Mouse (Mus musculus) myocyte (in vitro differentiated cells): ENCODE results near the gene Lta. TPM values are rescaled to one million over a fixed set of nuclear protein-coding genes. Genes with fewer than 3 reads are reported as not detected.

Experiments used
- H3K27me3 ChIP-seq: one replicate; pipeline ENCODE4 v1.6.1; 2011; ENCODE audit not compliant: control insufficient read depth, insufficient read depth, insufficient read length
- H3K36me3 ChIP-seq: one replicate; pipeline ENCODE4 v1.6.1; 2011; ENCODE audit not compliant: control insufficient read depth, insufficient read depth
- H3K4me2 ChIP-seq: one replicate; pipeline ENCODE4 v1.6.1; 2011; ENCODE audit warnings: low read depth, control low read depth
- H3K4me3 ChIP-seq: one replicate; pipeline ENCODE4 v1.5.1; 2011; ENCODE audit warnings: mild to moderate bottlenecking, control low read depth, moderate library complexity
- H3K79me2 ChIP-seq: one replicate; pipeline ENCODE4 v1.6.1; 2011; ENCODE audit not compliant: control insufficient read depth, insufficient read depth
- H3ac ChIP-seq: one replicate; pipeline ENCODE4 v1.6.1; 2011; ENCODE audit not compliant: control insufficient read depth, insufficient read length
- CEBPB ChIP-seq: IDR thresholded peaks from 2 replicates; pipeline ENCODE4 v1.6.1; 2011; ENCODE audit warnings: mild to moderate bottlenecking, moderate library complexity; ENCODE audit not compliant: poor library complexity, insufficient read depth, severe bottlenecking
- E2F4 ChIP-seq: IDR thresholded peaks from one replicate; pipeline ENCODE4 v1.6.1; 2011; ENCODE audit warnings: mild to moderate bottlenecking, control low read depth, moderate library complexity; ENCODE audit not compliant: insufficient read depth
- MAX ChIP-seq: IDR thresholded peaks from one replicate; pipeline ENCODE4 v1.6.1; 2011; ENCODE audit warnings: low read depth, mild to moderate bottlenecking, control low read depth
- MYOD1 ChIP-seq, 3 experiments: IDR thresholded peaks; one replicate each; pipeline ENCODE4 v1.6.1; 2011; ENCODE audit warnings: control low read depth in 2 of 3, low read depth in 2 of 3, mild to moderate bottlenecking in 2 of 3, moderate library complexity in 1 of 3; ENCODE audit not compliant: insufficient read length in 2 of 3, control insufficient read depth in 1 of 3
- MYOG ChIP-seq, 3 experiments: IDR thresholded peaks; one replicate each; pipeline ENCODE4 v1.6.1; 2011; ENCODE audit warnings: control low read depth in 2 of 3, low read depth in 2 of 3, mild to moderate bottlenecking in 2 of 3; ENCODE audit not compliant: insufficient read length in 2 of 3, control insufficient read depth in 1 of 3, insufficient read depth in 1 of 3
- POLR2A ChIP-seq: IDR thresholded peaks from one replicate; pipeline ENCODE4 v1.6.1; 2011; ENCODE audit warnings: low read depth, mild to moderate bottlenecking, control low read depth, moderate library complexity; ENCODE audit not compliant: insufficient read length
- POLR2AphosphoS2 ChIP-seq: IDR thresholded peaks from one replicate; pipeline ENCODE4 v1.6.1; 2011; ENCODE audit warnings: low read depth, control low read depth; ENCODE audit not compliant: insufficient read length
- REST ChIP-seq: IDR thresholded peaks from one replicate; pipeline ENCODE4 v1.6.1; 2011; ENCODE audit warnings: mild to moderate bottlenecking, control low read depth, moderate library complexity; ENCODE audit not compliant: insufficient read depth, insufficient read length
- SRF ChIP-seq: IDR thresholded peaks from one replicate; pipeline ENCODE4 v1.6.1; 2011; ENCODE audit warnings: low read depth; ENCODE audit not compliant: control insufficient read depth, insufficient read length
- TCF12 ChIP-seq: IDR thresholded peaks from one replicate; pipeline ENCODE4 v1.6.1; 2011; ENCODE audit warnings: mild to moderate bottlenecking, control low read depth; ENCODE audit not compliant: poor library complexity, insufficient read depth, severe bottlenecking
- TCF3 ChIP-seq: IDR thresholded peaks from one replicate; pipeline ENCODE4 v1.6.1; 2011; ENCODE audit warnings: low read depth, control low read depth; ENCODE audit not compliant: insufficient read length
- USF1 ChIP-seq: IDR thresholded peaks from one replicate; pipeline ENCODE4 v1.6.1; 2011; ENCODE audit warnings: low read depth, mild to moderate bottlenecking, control low read depth, moderate library complexity
- polyA plus RNA-seq: library from polyadenylated mRNA; unstranded; fragments of >200 nt; fragmentation: generic; extraction: Trizol; gene quantifications from one replicate; pipeline ENCODE4 v1.2.1, GENCODE M21; 2012; ENCODE audit warnings: missing spikeins

Gene Lta
- polyA plus RNA-seq, 1 experiment, result 0.26 TPM

DNA sequence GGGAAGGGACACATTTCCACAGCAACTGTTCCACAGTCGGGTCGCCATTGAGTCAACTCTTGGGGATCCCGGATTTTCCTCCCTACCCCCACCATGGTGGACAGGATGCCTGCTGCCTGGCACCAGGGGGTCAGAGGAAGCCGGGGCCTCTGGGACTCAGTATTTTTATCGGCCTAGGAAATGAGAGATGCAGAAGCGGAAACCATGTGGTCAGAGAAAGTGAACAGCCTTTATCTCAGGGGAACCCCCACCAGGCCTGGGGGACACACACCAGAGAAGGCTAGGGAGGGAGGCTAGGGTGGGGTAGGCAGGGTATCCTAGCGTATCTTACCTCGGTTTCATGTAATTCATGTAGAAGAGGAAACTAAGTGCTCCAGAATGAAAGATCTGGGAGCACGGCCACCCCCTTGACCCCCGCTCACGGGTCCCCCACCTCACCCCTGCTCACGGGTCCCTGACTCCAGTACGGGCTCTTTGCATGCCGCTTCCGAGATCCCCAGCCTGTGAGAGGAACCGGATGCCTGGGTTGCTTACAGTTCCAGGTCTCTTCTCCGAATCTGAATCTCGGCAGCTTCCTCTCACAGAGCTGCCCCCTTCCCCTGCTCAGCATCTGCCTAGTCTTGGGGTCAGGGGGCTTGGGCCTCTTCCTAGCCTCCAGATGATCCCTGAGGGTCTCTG, 13.5 kb upstream of the Lta start:
- H3K27me3 ChIP-seq, result no peaks in the 10 kb centered on the region
- no peaks in the 10 kb centered on the region for H3K79me2 ChIP-seq
- no peak overlapping the region for H3ac ChIP-seq
- no peak for TF ChIP-seq TCF3
- no peak for TF ChIP-seq MYOD1 (IDR thresholded peaks at IDR 0.05; ENCODE audit: control insufficient read depth in 1 of 3, insufficient read length in 2 of 3, low read depth in 2 of 3)
- no peak for TF ChIP-seq MAX
- TF ChIP-seq TCF12, result no peak
- TF ChIP-seq POLR2AphosphoS2, result no peak
- TF ChIP-seq POLR2A, result no peak
- TF ChIP-seq CEBPB, result no peak
- TF ChIP-seq MYOG (IDR thresholded peaks at IDR 0.05; ENCODE audit: control insufficient read depth in 1 of 3, insufficient read depth in 1 of 3, insufficient read length in 2 of 3, low read depth in 2 of 3), result no peak
- H3K4me2 ChIP-seq, result no peak overlapping the region
- peaks cover 5% of the 10 kb centered on the region for H3K36me3 ChIP-seq
- H3K4me3 ChIP-seq, result no peak overlapping the region

DNA sequence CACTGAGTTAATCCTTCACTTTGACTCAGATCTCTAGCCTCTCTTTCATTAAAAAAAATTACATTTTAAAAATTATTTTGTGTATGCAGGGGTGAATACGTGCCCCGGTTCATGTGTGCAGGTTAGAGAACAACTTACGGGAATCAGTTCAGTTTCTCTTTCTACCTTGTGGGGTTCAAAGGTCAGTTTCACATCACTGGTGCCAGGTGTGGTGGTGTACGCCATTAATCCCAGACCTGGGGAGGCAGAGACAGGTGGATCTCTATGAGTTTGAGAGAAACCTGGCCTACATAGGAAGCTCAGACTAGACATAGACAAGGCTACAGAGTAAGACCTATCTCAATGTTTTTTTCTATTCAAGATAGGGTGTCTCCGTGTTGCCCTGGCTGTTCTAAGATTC, 7.9 kb upstream of the Lta start:
- no peaks in the 10 kb centered on the region for H3K27me3 ChIP-seq
- H3K4me2 ChIP-seq, result no peak overlapping the region
- no peak overlapping the region for H3ac ChIP-seq
- no peak overlapping the region for H3K4me3 ChIP-seq
- no peaks in the 10 kb centered on the region for H3K36me3 ChIP-seq
- H3K79me2 ChIP-seq, result no peaks in the 10 kb centered on the region
- no peak for TF ChIP-seq MYOG (IDR thresholded peaks at IDR 0.05; ENCODE audit: control insufficient read depth in 1 of 3, insufficient read depth in 1 of 3, insufficient read length in 2 of 3, low read depth in 2 of 3)
- no peak for TF ChIP-seq TCF3
- TF ChIP-seq MAX, result no peak
- no peak for TF ChIP-seq POLR2AphosphoS2
- TF ChIP-seq MYOD1 (IDR thresholded peaks at IDR 0.05; ENCODE audit: control insufficient read depth in 1 of 3, insufficient read length in 2 of 3, low read depth in 2 of 3), result no peak
- TF ChIP-seq CEBPB, result no peak

DNA sequence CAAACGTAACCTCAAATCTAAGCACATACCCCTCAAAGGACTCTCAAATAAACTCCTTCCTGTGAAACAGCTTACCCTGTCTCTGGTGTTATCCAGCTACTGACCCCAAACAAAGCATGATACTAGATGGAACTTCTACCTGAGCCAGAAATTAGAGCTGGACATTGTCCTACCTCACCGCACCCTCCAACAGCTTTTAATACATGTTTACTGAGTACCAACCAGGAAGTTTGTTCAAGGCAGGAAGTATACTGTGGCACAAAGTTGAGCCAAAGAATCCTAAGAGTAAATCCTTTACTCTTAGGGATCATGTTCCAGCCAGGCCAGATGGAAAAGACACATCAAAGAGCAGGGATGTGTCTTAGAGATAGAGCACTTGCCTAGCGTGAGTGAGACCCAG, 5.4 kb upstream of the Lta start:
- TF ChIP-seq POLR2A (no peak), MAX (no peak)
- H3K4me3 ChIP-seq, result no peak overlapping the region
- no peaks in the 10 kb centered on the region for H3K36me3 ChIP-seq
- H3ac ChIP-seq, result no peak overlapping the region
- no peak overlapping the region for H3K4me2 ChIP-seq
- no peaks in the 10 kb centered on the region for H3K27me3 ChIP-seq
- no peaks in the 10 kb centered on the region for H3K79me2 ChIP-seq

GRCm38 (mm10) chr17:35209785-35210535, 4.8 kb upstream of the Lta start:
- no peak overlapping the region for H3ac ChIP-seq
- H3K27me3 ChIP-seq, result no peaks in the 10 kb centered on the region
- no peaks in the 10 kb centered on the region for H3K79me2 ChIP-seq
- H3K4me3 ChIP-seq, result no peak overlapping the region
- no peaks in the 10 kb centered on the region for H3K36me3 ChIP-seq
- TF ChIP-seq POLR2A, result no peak
- TF ChIP-seq E2F4, result no peak
- no peak for TF ChIP-seq TCF3
- TF ChIP-seq MYOG (IDR thresholded peaks at IDR 0.05; ENCODE audit: control insufficient read depth in 1 of 3, insufficient read depth in 1 of 3, insufficient read length in 2 of 3, low read depth in 2 of 3), result no peak
- TF ChIP-seq SRF, result no peak
- no peak for TF ChIP-seq CEBPB
- TF ChIP-seq POLR2AphosphoS2, result no peak
- TF ChIP-seq MAX, result no peak
- TF ChIP-seq TCF12, result no peak
- H3K4me2 ChIP-seq, result no peak overlapping the region

DNA sequence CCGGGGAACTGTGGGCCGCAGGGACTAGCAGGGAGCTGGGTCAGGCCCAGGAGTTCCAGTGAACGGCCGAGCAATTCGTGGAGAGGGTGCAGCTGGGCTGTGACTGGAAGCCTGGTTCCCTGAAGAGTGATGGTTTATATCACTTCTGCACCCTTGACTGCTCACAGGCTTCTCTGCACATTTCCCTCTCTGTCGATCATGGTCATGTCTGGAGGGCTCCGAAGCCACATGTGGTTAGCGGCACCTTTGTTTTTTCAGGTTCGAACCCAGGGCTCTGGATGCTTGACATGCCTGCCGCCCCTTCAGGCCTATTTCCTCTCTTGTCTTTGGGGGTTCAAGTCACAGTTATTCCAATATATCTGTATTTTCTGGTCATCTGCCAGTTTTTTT, 224 bp upstream of the Lta start:
- no peaks in the 10 kb centered on the region for H3K36me3 ChIP-seq
- no peak overlapping the region for H3ac ChIP-seq
- no peak overlapping the region for H3K4me3 ChIP-seq
- no peaks in the 10 kb centered on the region for H3K27me3 ChIP-seq
- H3K79me2 ChIP-seq, result no peaks in the 10 kb centered on the region
- H3K4me2 ChIP-seq, result no peak overlapping the region
- TF ChIP-seq REST (no peak), MYOD1 (IDR thresholded peaks at IDR 0.05; ENCODE audit: control insufficient read depth in 1 of 3, insufficient read length in 2 of 3, low read depth in 2 of 3) (no peak), E2F4 (no peak), POLR2AphosphoS2 (no peak), USF1 (no peak), POLR2A (no peak), TCF3 (no peak), SRF (no peak), MAX (no peak), MYOG (IDR thresholded peaks at IDR 0.05; ENCODE audit: control insufficient read depth in 1 of 3, insufficient read depth in 1 of 3, insufficient read length in 2 of 3, low read depth in 2 of 3) (no peak), CEBPB (no peak), TCF12 (no peak)
